Mouse (Mus musculus) MEL (cell line): ENCODE data around the gene Tymp. TPM values are rescaled to one million over a fixed set of nuclear protein-coding genes. Genes with fewer than 3 reads are reported as not detected.

Experiments used
- DNase-seq: peaks from one replicate; pipeline ENCODE4 v3.0.0; 2011; ENCODE audit warnings: low read depth, low spot score
- H3K27ac ChIP-seq: 2 replicates; pipeline ENCODE4 v1.5.1; 2012; ENCODE audit warnings: low read depth, mild to moderate bottlenecking, control low read depth, low read length, moderate library complexity; ENCODE audit not compliant: control insufficient read depth
- H3K27me3 ChIP-seq, 2 experiments: fragments of 150-350 bp in 1 of 2; sonication (generic) in 1 of 2; 2 replicates each; pipeline ENCODE4 v1.6.1; 2012; ENCODE audit warnings: low read length in 2 of 2, mild to moderate bottlenecking in 2 of 2, improper control_type of control experiment in 1 of 2, moderate library complexity in 1 of 2; ENCODE audit not compliant: insufficient read depth in 2 of 2, control insufficient read depth in 1 of 2
- H3K36me3 ChIP-seq, 2 experiments: 2 replicates each; pipeline ENCODE4 v1.6.1; 2012 to 2014; ENCODE audit warnings: low read length in 2 of 2, improper control_type of control experiment in 1 of 2, inconsistent platforms in 1 of 2, mild to moderate bottlenecking in 1 of 2; ENCODE audit not compliant: insufficient read depth in 2 of 2, control insufficient read depth in 1 of 2
- H3K4me1 ChIP-seq, 2 experiments: fragments of 150-350 bp in 1 of 2; sonication (generic) in 1 of 2; 2 replicates each; pipeline ENCODE4 v1.6.1; 2012; ENCODE audit warnings: low read length in 2 of 2, improper control_type of control experiment in 1 of 2, mild to moderate bottlenecking in 1 of 2; ENCODE audit not compliant: insufficient read depth in 2 of 2, control insufficient read depth in 1 of 2
- H3K4me3 ChIP-seq, 2 experiments: fragments of 150-350 bp in 1 of 2; sonication (generic) in 1 of 2; 2 replicates each; pipeline ENCODE4 v1.5.1; 2012; ENCODE audit warnings: low read depth in 2 of 2, low read length in 2 of 2, mild to moderate bottlenecking in 2 of 2, moderate library complexity in 2 of 2, control low read depth in 1 of 2, improper control_type of control experiment in 1 of 2; ENCODE audit not compliant: control insufficient read depth in 1 of 2, insufficient read depth in 1 of 2
- H3K79me2 ChIP-seq: 2 replicates; pipeline ENCODE4 v1.6.1; 2012; ENCODE audit warnings: mild to moderate bottlenecking, low read length, moderate library complexity; ENCODE audit not compliant: control insufficient read depth, poor library complexity, insufficient read depth
- H3K9ac ChIP-seq: 2 replicates; pipeline ENCODE4 v1.6.1; 2012; ENCODE audit warnings: low read depth, mild to moderate bottlenecking, control low read depth, low read length, moderate library complexity; ENCODE audit not compliant: control insufficient read depth, poor library complexity, severe bottlenecking
- H3K9me3 ChIP-seq: fragments of 150-350 bp; sonication (generic); replicated peaks from 2 replicates; pipeline ENCODE4 v1.6.1; 2012; ENCODE audit warnings: mild to moderate bottlenecking, low read length, improper control_type of control experiment, moderate library complexity; ENCODE audit not compliant: insufficient read depth
- BHLHE40 ChIP-seq: IDR thresholded peaks from 2 replicates; pipeline ENCODE4 v1.6.1; 2012; ENCODE audit warnings: low read depth, mild to moderate bottlenecking, inconsistent platforms, low read length, improper control_type of control experiment, borderline replicate concordance
- CHD1 ChIP-seq: IDR thresholded peaks from 2 replicates; pipeline ENCODE4 v1.6.1; 2012; ENCODE audit warnings: low read depth, mild to moderate bottlenecking, inconsistent platforms, low read length, improper control_type of control experiment
- CHD2 ChIP-seq: IDR thresholded peaks from 2 replicates; pipeline ENCODE4 v1.6.1; 2011; ENCODE audit warnings: low read length, improper control_type of control experiment
- HCFC1 ChIP-seq: IDR thresholded peaks from 2 replicates; pipeline ENCODE4 v1.6.1; 2012; ENCODE audit warnings: low read depth, mild to moderate bottlenecking, inconsistent platforms, low read length, improper control_type of control experiment, moderate library complexity
- KAT2A ChIP-seq: conservative IDR thresholded peaks from 2 replicates; pipeline ENCODE4 v1.6.1; 2012; ENCODE audit warnings: low read depth, low read length, improper control_type of control experiment, inconsistent platforms
- MAFK ChIP-seq: IDR thresholded peaks from 2 replicates; pipeline ENCODE4 v1.6.1; 2011; ENCODE audit warnings: low read depth, mild to moderate bottlenecking, low read length, improper control_type of control experiment, borderline replicate concordance
- MAX ChIP-seq: IDR thresholded peaks from 2 replicates; pipeline ENCODE4 v1.6.1; 2011; ENCODE audit warnings: low read length, improper control_type of control experiment
- MEF2A ChIP-seq: IDR thresholded peaks from 2 replicates; pipeline ENCODE4 v1.6.1; 2014; ENCODE audit warnings: low read depth, mild to moderate bottlenecking, inconsistent platforms, low read length, improper control_type of control experiment; ENCODE audit not compliant: poor library complexity, insufficient replicate concordance, severe bottlenecking; ENCODE audit errors: extremely low read depth
- MXI1 ChIP-seq: IDR thresholded peaks from 2 replicates; pipeline ENCODE4 v1.6.1; 2011; ENCODE audit warnings: mild to moderate bottlenecking, low read depth, low read length, improper control_type of control experiment
- NRF1 ChIP-seq: IDR thresholded peaks from 2 replicates; pipeline ENCODE4 v1.6.1; 2014; ENCODE audit warnings: low read depth, mild to moderate bottlenecking, inconsistent platforms, low read length, improper control_type of control experiment, moderate library complexity; ENCODE audit not compliant: poor library complexity, insufficient read depth, severe bottlenecking
- POLR2AphosphoS5 ChIP-seq: IDR thresholded peaks from 2 replicates; pipeline ENCODE4 v1.6.1; 2012; ENCODE audit warnings: low read depth, borderline replicate concordance, mild to moderate bottlenecking, inconsistent platforms, low read length, moderate library complexity, mixed read lengths
- RCOR1 ChIP-seq: IDR thresholded peaks from 2 replicates; pipeline ENCODE4 v1.6.1; 2012; ENCODE audit warnings: low read depth, mild to moderate bottlenecking, inconsistent platforms, low read length, improper control_type of control experiment
- SIN3A ChIP-seq: IDR thresholded peaks from 2 replicates; pipeline ENCODE4 v1.6.1; 2012; ENCODE audit warnings: low read length, improper control_type of control experiment, inconsistent platforms
- SMC3 ChIP-seq: IDR thresholded peaks from 2 replicates; pipeline ENCODE4 v1.6.1; 2011; ENCODE audit warnings: low read depth, low read length, improper control_type of control experiment
- TBP ChIP-seq: IDR thresholded peaks from 2 replicates; pipeline ENCODE4 v1.8.0; 2011; ENCODE audit warnings: low read depth, low read length, improper control_type of control experiment
- ZKSCAN1 ChIP-seq: IDR thresholded peaks from 2 replicates; pipeline ENCODE4 v1.6.1; 2012; ENCODE audit warnings: low read depth, mild to moderate bottlenecking, inconsistent platforms, low read length, improper control_type of control experiment, moderate library complexity
- ZMIZ1 ChIP-seq: IDR thresholded peaks from 2 replicates; pipeline ENCODE4 v1.6.1; 2012; ENCODE audit warnings: low read depth, mild to moderate bottlenecking, inconsistent platforms, low read length, improper control_type of control experiment, moderate library complexity
- polyA plus RNA-seq, 2 experiments: library from polyadenylated mRNA; stranded (reverse) in 1 of 2; unstranded in 1 of 2; fragments of >175 nt in 1 of 2; fragments of >200 nt in 1 of 2; gene quantifications; 2 replicates each; pipeline versions ENCODE4 v1.2.1 to v1.2.4; 2012; ENCODE audit warnings: low replicate concordance in 2 of 2, low read depth in 1 of 2; ENCODE audit not compliant: insufficient read length in 2 of 2, insufficient read depth in 1 of 2, missing spikeins in 1 of 2
- total RNA-seq: library from RNA; depleted of rRNA; stranded (reverse); fragments of 300-350 nt; gene quantifications from 2 replicates; pipeline ENCODE4 v1.2.3, GENCODE M21; 2012

Gene Tymp
- total and polyA plus RNA-seq, 3 experiments = 1.5 to 2.0 TPM; not detected in 1

DNA sequence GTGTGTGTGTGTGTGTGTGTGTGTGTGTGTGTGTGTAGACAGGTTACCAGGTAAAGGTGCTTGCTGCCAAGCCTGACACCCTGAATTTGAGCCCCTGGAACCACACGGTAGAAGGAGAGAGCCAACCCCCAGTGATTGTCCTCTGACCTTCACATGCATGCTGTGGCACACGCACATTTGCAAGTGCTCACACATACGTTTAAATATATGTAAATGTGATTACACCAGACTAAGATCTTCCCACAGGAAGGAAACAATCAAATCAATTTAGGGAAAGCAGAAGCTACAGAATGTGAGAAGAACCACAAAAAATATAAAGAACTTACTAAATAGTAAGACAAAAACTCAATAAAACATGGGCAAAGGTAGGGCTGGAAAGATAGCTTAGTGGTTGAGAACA, 36.7 kb downstream of the Tymp start:
- Histone ChIP-seq H3K27me3 (no peaks in the 10 kb centered on the region), H3K9me3 (no peaks in the 10 kb centered on the region), H3K9ac (no peak overlapping the region), H3K79me2 (no peaks in the 10 kb centered on the region), H3K4me3 (no peak overlapping the region), H3K4me1 (peaks cover 5% of the 10 kb centered on the region in 2 experiments)
- DNase-seq = no peak
- no peak for TF ChIP-seq ZMIZ1
- TF ChIP-seq, all 39 proteins: peak for 0
- Histone ChIP-seq H3K36me3 (no peaks in the 10 kb centered on the region), H3K27ac (no peak overlapping the region)

GRCm38 (mm10) chr15:89339696-89340095, 37.1 kb downstream of the Tymp start:
- no peak for TF ChIP-seq CHD1
- no peak for TF ChIP-seq NRF1
- no peak for TF ChIP-seq HCFC1
- TF ChIP-seq RCOR1 = no peak
- 0 out of 2 replicates have a peak, but pooled peaks have one; percentile 33 for TF ChIP-seq ZKSCAN1
- no peak for TF ChIP-seq SMC3
- no peak overlapping the region for H3K4me3 ChIP-seq
- H3K27ac ChIP-seq = no peak overlapping the region

DNA sequence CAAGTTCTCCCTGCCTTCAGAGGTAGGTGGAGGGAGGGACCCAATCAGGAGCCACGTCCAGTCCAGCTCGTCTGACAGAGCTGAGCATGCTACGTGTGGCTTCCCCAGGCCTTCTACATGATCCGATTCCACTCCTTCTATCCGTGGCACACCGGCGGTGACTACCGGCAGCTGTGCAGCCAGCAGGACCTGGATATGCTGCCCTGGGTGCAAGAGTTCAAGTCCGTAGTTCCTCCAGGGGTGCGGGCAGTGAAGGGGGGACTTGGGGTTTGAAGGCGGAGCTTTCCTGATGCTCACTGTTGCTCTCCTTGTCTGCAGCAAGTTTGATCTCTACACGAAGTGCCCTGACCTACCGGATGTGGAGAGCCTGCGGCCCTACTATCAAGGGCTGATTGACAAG, 40.4 kb downstream of the Tymp start:
- no peaks in the 10 kb centered on the region for H3K36me3 ChIP-seq
- peaks cover 0 to 2% of the 10 kb centered on the region in 2 experiments; a peak in 2 of 4 replicates for H3K27me3 ChIP-seq
- H3K9ac ChIP-seq = no peak overlapping the region
- H3K79me2 ChIP-seq = no peaks in the 10 kb centered on the region
- DNase-seq = no peak
- H3K4me1 ChIP-seq = peaks cover 5% of the 10 kb centered on the region in 2 experiments
- no peak overlapping the region for H3K4me3 ChIP-seq
- TF ChIP-seq SIN3A = no peak
- no peak for TF ChIP-seq MXI1
- no peak for TF ChIP-seq MAX
- TF ChIP-seq MAFK = no peak
- no peak for TF ChIP-seq CHD2
- no peak for TF ChIP-seq ZMIZ1
- TF ChIP-seq POLR2AphosphoS5 = no peak
- no peak for TF ChIP-seq HCFC1
- no peak for TF ChIP-seq MEF2A
- no peak for TF ChIP-seq TBP
- no peak for TF ChIP-seq KAT2A
- no peak for TF ChIP-seq SMC3
- no peak for TF ChIP-seq BHLHE40
- TF ChIP-seq, all 39 proteins: peak for 0
- no peak overlapping the region for H3K27ac ChIP-seq
- H3K9me3 ChIP-seq = no peaks in the 10 kb centered on the region

More at GRCm38 (mm10) chr15:89339696-89340095, 37.1 kb downstream of the Tymp start:
- Histone ChIP-seq H3K27me3 (no peaks in the 10 kb centered on the region), H3K79me2 (no peaks in the 10 kb centered on the region), H3K9ac (no peak overlapping the region), H3K36me3 (no peaks in the 10 kb centered on the region), H3K9me3 (no peaks in the 10 kb centered on the region), H3K4me1 (peaks cover 5% of the 10 kb centered on the region in 2 experiments)
- DNase-seq = peak; percentile 34
